Mouse (Mus musculus) embryo, embryonic 11 days (tissue): Measurements from ENCODE around the gene Dpp8.
"Not testable (repeated sequence)": the region's sequence is repeated elsewhere in the genome, so short reads cannot be mapped to it uniquely, and the experiment has no call there.

ENCODE experiments used
- DNase-seq: peaks from one replicate; pipeline ENCODE4 v3.0.0-alpha.2; 2015

The Dpp8 gene

DNA sequence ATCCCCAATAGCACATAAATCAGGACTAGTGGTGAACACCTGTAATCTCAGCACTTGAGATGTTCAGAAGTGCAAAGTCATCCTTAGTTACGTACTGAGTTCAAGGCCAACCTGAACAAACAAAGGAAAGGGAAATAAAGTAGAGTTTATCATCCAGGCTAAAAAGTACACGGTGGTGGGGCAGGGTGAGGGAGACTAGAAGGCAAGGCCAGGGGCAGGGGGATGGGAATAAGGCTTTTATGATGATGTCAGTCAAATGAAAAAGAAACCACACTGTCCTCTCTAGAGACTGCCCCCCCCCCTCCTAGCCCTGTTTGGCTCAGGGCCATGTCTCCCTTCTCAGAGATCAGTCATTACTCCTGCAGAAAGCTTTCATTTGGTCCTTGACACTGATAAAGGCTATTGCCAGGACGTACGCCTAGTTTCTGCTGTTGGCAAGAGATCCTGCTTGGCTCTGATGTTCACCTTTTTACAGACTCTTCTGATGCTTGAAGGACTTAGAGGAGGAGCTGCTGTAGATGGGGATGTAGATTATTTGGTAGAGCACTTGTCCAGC, 9.6 kb upstream of the Dpp8 start:
- DNase-seq = no peak

GRCm38 (mm10) chr9:65023447-65023846, 8.8 kb upstream of the Dpp8 start:
- no peak for DNase-seq

DNA sequence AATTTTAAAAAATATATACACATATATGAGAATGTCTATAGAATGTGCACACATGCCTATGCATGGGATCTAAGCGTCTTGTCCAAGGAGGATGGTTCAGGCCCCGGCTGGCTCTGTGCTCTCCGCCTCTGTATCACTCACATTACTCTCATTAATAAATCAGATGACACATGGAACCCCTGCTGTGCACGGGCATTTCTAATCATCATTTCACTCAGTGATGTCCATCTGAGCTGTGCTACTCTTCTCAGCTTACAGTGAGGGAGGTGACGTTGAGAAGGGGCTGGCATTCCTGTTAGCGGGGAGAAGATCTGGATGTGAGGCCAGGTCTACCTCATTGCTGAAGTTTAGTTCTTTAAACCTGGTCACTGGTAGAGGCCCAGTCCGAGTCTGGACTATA, 5.0 kb upstream of the Dpp8 start:
- DNase-seq = no peak

- DNase-seq = no peak
These were observed 3.9 kb upstream of the Dpp8 start for GRCm38 (mm10) chr9:65028313-65028712.

DNA sequence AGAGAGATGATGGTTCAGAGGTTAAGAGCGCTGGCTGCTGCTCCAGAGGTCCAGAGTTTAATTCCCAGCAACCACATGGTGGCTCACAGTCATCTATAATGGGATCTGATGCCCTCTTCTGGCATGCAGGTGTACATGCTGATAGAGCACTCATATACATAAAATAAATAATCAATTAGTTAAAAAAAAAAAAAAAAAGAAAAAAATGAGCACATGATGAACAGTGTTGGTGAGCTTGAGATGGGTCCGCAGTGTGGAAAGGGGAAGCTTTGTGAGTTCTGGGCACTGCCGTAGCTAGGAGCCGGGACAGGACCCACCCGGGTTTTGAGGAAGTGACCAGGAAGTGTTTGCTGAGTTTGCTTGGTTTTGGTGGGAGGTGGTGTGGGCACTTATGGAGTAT, 859 bp upstream of the Dpp8 start:
- not testable (repeated sequence) for DNase-seq

DNA sequence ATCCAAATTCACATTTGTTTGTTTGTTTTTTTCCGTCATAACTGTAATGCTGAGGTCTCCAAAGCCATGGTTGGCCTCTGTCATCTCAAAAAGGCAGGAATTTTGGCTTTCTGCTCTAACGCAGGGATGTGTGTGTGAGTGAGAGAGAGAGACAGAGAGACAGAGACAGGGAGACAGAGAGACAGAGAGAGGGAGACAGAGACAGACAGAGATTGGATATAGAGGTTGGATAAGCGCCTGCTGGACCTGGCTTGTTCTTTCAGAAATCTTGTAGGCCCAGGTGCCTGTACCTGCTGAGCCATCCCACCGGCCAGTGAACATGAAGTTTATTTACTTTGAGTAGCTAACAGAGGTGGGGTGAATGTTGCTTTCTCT, 333 bp upstream of the Dpp8 start:
- no peak for DNase-seq

GRCm38 (mm10) chr9:65036456-65036855, 4.2 kb downstream of the Dpp8 start:
- no peak for DNase-seq

- DNase-seq = no peak
These were observed 4.6 kb downstream of the Dpp8 start for GRCm38 (mm10) chr9:65036861-65037260.

GRCm38 (mm10) chr9:65041430-65041829, 9.2 kb downstream of the Dpp8 start:
- no peak for DNase-seq

GRCm38 (mm10) chr9:65046993-65047392, 14.8 kb downstream of the Dpp8 start:
- no peak for DNase-seq

- no peak for DNase-seq
These were observed 17.2 kb downstream of the Dpp8 start for GRCm38 (mm10) chr9:65049422-65049821.

GRCm38 (mm10) chr9:65050981-65051380, 18.8 kb downstream of the Dpp8 start:
- DNase-seq = no peak

DNA sequence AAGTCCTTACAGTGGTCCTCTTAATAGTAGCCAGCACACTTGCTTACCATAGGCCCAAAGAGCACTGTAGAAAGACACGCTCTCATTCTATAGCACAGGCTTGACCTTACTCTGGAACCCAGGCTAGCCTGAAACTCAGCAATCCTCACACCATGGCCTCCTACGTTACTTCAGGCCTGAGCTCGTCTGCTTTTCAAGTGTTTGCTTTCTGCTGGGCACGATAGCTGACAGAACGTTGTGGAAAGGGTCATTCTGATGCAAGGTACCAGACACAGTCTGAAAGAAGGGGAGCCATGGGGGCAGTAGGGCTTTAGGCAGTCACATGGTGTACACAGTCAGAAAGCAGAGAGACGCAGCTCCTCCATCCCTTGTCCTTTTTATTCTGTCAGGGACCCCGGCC, 32.0 kb downstream of the Dpp8 start:
- no peak for DNase-seq

- DNase-seq = no peak
These were observed 38.4 kb downstream of the Dpp8 start for GRCm38 (mm10) chr9:65070587-65070986.

GRCm38 (mm10) chr9:65073555-65073954, 41.3 kb downstream of the Dpp8 start:
- peak; percentile 11 for DNase-seq

- no peak for DNase-seq
These were observed 42.0 kb downstream of the Dpp8 start for GRCm38 (mm10) chr9:65074251-65074650.

DNA sequence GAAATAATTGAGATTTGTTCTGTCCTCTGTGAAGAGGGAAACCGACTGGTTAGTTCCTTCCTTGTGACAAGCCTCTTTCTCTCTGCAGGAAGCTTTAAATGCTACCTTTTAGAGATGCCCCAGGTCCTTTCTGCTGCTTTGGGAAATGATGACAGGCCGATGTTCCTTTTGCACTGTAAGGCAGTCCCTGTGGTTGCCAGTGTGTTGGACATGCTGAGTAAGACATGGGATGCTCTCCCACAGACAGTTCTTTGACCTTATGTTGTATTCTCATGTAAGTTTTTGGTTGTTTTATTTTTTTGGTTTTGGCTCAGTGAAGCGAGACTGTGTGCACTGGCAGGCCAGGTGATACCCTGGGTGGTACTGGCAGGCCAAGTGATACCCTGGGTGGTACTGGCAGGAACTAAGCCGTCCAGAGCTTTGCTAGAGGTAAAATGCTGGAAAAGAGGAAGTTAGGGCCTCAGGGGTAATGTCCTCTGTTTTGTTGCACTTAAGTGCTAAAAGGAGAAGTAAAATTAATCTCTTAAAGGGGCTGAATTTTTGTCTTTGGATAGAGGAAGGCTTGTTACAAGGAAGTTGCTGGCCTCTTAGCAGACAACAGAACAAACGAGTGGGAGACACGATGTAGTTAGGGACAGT, 42.8 kb downstream of the Dpp8 start:
- no peak for DNase-seq

DNA sequence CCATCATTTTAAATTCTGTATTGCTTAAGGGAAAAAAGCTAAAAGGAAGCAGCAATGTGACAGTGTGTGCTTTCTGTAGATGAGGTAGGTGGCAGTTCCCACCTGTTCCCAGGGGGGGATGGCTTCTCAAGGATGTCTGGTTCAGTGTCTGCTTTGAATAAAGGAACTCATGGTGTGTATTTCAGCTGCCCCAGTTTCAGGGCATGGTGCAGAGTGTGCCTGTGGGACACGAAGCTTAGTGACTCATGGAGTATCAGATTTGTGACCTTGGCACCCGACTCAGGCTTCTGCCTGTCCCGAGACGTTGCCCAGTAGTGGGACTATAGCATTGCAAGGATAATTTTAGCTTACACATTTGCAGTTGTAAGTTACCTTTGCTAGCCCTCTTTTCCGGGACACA, 45.3 kb downstream of the Dpp8 start:
- no peak for DNase-seq

GRCm38 (mm10) chr9:65080141-65080540, 47.9 kb downstream of the Dpp8 start:
- DNase-seq = not testable (repeated sequence)

- DNase-seq = no peak
These were observed 51.0 kb downstream of the Dpp8 start for GRCm38 (mm10) chr9:65083075-65083765.

DNA sequence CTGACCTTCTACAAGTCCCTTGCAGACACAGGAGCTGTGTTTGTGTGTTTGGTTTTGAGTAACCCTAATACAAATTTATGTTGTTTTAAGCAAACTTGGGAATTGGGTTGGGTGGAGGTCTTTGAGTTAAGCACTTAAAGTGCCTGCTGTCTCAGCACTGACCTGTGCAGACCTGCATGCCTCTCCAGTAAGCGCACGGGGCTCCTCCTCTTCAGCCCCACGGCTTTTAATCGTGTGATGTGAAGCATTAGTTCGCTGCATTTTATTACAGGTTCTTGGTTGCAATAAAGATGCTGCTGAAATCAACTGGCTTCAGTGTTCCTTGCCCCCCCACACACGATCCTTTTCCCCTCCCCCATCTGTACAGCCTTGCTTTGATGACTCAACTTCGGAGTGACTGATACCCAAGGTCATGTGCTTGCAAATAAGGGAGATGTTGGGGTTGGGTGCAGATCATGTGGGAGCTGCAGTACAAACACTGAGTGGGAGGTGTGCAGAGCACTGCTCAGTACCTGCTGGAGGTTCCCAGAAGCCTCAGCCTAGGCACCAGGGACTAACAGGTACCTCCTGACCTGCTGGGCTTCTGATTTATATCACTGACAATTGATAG, 52.1 kb downstream of the Dpp8 start:
- no peak for DNase-seq

GRCm38 (mm10) chr9:65085270-65085669, 53.1 kb downstream of the Dpp8 start:
- DNase-seq = no peak

DNA sequence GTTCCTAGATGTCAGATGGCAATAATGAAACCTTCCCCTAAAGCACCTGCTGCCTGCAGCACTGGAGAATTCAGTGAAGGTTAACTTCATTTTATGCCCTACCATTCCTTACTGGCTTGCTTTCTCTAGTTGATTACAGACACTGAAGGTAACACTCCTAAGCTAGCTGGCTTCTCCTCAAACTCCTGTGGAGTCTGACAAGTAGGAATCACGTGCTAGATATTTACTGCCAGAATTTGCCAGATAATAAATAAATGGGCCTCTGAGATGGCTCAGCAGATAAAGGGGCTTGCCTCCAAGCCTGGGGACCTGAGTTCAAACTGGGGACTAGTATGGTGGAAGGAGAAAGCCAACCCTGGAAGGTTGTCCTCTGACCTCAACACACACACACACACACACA, 54.6 kb downstream of the Dpp8 start:
- no peak for DNase-seq

DNA sequence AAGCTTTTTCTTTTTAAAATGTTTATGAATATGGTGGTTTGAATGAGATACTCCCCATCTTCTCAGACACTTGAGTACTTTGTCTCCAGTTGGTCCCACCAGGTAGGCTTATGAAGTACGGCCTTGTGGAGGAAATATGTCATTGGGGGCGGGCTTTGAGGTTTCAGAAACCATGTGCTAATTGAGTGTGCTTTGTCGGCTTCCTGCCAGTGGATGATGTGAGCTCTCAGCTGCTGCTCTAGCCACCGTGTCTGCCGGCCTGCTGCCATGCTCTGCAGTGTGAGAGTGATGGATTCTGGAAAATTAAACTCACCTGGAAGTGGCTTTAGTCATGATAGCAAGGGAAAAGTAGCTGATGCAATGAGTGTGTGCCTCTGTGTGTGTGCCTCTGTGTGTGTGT, 55.3 kb downstream of the Dpp8 start:
- no peak for DNase-seq
